Mouse (Mus musculus) stomach, adult 2 months (tissue): Measurements from ENCODE around the gene Gm12258. TPM values are rescaled to one million over a fixed set of nuclear protein-coding genes. Genes with fewer than 3 reads are reported as not detected.

Source experiments
- polyA plus RNA-seq: library from polyadenylated mRNA; depleted of rRNA; stranded (reverse); fragments of >200 nt; gene quantifications from 2 replicates; pipeline ENCODE4 v1.2.3, GENCODE M21; 2012; rRNA removed

Gene Gm12258
- polyA plus RNA-seq = 0.38 and 0.61 TPM in 2 replicates

GRCm38 (mm10) chr11:58846919-58847461 lies at the start of gene Gm12258:
Gene Gm12258 (plus strand): TSS chr11:58847158.

DNA sequence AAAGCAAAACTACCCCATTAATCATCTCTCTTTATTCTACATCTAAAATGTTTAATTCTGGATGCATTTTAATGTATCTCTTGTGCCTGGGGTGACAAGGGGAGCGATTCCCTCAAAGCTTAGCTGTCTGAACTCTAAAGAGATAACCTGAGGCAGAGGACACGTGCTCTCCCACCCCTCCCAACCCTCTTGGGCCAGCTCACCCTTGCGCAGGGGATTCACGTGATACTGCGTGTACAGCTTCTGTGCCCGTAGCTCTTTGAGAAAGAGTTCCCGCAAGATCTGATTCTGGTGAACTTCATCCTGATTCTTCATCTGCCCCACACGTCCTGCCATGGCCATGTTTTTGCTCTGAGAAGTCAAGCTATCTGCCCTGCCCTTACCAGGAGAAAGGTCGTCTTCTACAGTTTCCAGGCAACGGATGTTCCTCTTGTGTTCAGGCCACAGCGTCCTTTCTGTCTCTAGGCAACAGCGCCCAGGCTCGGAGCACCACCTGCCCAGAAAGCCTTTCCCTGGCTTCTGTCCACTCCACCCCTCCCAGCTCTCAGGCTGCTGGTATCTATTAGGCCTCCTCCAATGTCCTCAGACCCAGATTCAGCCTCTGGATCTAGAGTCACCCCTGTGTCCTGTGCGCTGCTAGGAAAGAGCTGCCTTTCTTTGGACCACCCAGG lies 45.3 kb upstream of the Gm12258 start, which contains the start of gene Fam183b:
Gene Fam183b (minus strand): TSS at position 403 of the 671 bp plus-strand sequence.

GRCm38 (mm10) chr11:58814700-58815099 lies 32.3 kb upstream of the Gm12258 start, which contains the start of gene Olfr313:
Gene Olfr313 (plus strand): TSS chr11:58815000.

GRCm38 (mm10) chr11:58828937-58829336 lies 18.0 kb upstream of the Gm12258 start, which contains the start of gene Olfr312:
Gene Olfr312 (plus strand): TSS chr11:58829237.

DNA sequence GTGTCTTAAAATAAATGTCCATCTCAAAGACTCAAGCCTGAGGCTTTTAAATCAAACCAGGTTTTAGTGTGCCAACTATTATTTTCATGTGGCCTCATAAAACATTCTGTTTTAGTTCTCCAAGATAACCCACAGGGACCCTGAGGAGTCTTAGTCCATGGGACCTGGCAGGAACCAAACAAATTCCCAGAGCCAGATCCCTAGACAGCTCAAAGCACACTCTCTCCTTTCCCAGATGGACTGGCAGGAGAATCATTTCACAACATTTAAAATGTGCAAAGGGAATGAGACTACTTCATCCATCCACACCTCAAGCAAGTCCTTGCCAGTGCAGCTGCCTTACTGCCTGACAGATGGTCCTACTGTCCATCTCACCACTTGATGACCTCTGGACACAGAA lies 8.0 kb upstream of the Gm12258 start, which contains the start of gene Olfr311:
Gene Olfr311 (plus strand): TSS at position 301 of the 400 bp plus-strand sequence.

GRCm38 (mm10) chr11:58867039-58867953 lies 20.3 kb downstream of the Gm12258 start, which contains the start of gene 2810021J22Rik:
Gene 2810021J22Rik (plus strand): TSS chr11:58867216.

DNA sequence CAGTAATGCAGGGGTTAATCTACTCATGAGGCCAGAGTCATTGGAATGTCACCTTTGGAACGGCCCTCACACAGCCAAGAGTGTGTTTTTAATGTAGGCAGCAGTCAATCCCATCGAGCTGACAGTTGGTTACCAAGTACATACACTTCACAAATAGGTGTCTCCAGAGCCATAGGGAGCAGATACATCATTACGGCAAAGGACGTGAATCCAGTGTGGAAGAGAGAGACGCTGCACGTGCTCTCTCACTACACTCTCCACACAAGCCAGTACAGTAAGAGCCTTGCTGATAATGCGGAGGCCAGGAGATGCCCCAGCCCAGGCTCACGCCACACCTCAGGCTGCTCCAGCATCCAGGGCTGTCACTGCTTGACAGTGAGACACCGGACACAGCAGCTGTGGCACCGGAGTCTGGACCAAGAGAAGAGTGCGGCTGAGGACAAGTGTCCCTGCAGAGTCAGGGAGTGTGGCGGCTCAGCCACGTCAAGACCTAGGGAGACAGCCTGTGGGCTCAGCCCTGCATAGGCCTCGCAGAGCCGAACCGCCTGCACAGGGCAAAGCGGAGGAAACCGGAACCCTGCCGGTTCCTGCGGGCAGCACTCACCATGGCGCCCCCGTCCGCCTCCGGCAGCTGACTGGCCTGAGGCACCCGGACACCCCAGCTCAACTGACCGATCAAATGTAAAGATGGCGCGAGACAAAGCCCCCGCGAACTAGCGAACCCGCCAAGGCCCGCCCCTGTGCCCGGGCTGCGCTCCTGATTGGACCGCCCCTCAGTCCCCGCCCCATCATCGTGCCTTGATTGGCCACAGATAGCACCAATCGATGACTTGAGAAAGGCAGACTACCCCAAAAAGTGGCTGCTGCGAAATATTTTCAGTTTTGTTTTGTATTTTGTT lies 56.8 kb downstream of the Gm12258 start, which contains the start of gene Zfp39:
Gene Zfp39 (minus strand): TSS at position 715 of the 899 bp plus-strand sequence.

Other genes starting within 250 kb of the Gm12258 start
- gene 2210407C18Rik, start 231.1 kb upstream of the Gm12258 start, polyA plus RNA-seq = 116 and 121 TPM in 2 replicates
- gene Olfr323, start 216.7 kb upstream of the Gm12258 start, polyA plus RNA-seq = 0.03 TPM in 1 of 2 replicates, not detected in the other
- 0.11 and 0.27 TPM in 2 replicates for gene Trim58, start 206.7 kb upstream of the Gm12258 start, polyA plus RNA-seq
- not detected in 2 replicates for gene Olfr322, start 188.4 kb upstream of the Gm12258 start, polyA plus RNA-seq
- not detected in 2 replicates for gene Olfr320, start 166.1 kb upstream of the Gm12258 start, polyA plus RNA-seq
- gene Olfr319, start 148.0 kb upstream of the Gm12258 start, polyA plus RNA-seq = not detected in 2 replicates
- not detected in 2 replicates for gene Olfr318, start 123.1 kb upstream of the Gm12258 start, polyA plus RNA-seq
- not detected in 2 replicates for gene Olfr317, start 107.9 kb upstream of the Gm12258 start, polyA plus RNA-seq
- gene Olfr316, start 94.4 kb upstream of the Gm12258 start, polyA plus RNA-seq = not detected in 2 replicates
- not detected in 2 replicates for gene Olfr315, start 74.0 kb upstream of the Gm12258 start, polyA plus RNA-seq
- not detected in 2 replicates for gene Olfr314, start 64.2 kb upstream of the Gm12258 start, polyA plus RNA-seq
- gene Fam183b, start 45.2 kb upstream of the Gm12258 start, polyA plus RNA-seq = 0.26 and 0.61 TPM in 2 replicates
- not detected in 2 replicates for gene Olfr313, start 32.2 kb upstream of the Gm12258 start, polyA plus RNA-seq
- not detected in 2 replicates for gene Olfr312, start 17.9 kb upstream of the Gm12258 start, polyA plus RNA-seq
- gene Olfr311, start 7.9 kb upstream of the Gm12258 start, polyA plus RNA-seq = not detected in 2 replicates
- gene 2810021J22Rik, start 20.1 kb downstream of the Gm12258 start, polyA plus RNA-seq = 1.1 and 1.4 TPM in 2 replicates
- 0.11 and 0.12 TPM in 2 replicates for gene Zfp39, start 57.1 kb downstream of the Gm12258 start, polyA plus RNA-seq
- not detected in 2 replicates for gene Btnl10, start 70.8 kb downstream of the Gm12258 start, polyA plus RNA-seq
- gene Rnf187, start 91.8 kb downstream of the Gm12258 start, polyA plus RNA-seq = 102 and 188 TPM in 2 replicates
- 1.8 and 3.1 TPM in 2 replicates for gene Hist3h2ba, start 101.8 kb downstream of the Gm12258 start, polyA plus RNA-seq
- 7.0 and 8.4 TPM in 2 replicates for gene Hist3h2a, start 107.5 kb downstream of the Gm12258 start, polyA plus RNA-seq
- gene Trim17, start 107.5 kb downstream of the Gm12258 start, polyA plus RNA-seq = 0.05 and 0.08 TPM in 2 replicates
- gene Trim11, start 130.9 kb downstream of the Gm12258 start, polyA plus RNA-seq = 15.6 and 16.0 TPM in 2 replicates